Mouse (Mus musculus): ENCODE data around the gene Eif5b. TPM values are rescaled to one million over a fixed set of nuclear protein-coding genes. Genes with fewer than 3 reads are reported as not detected.
"Not testable (repeated sequence)": the region's sequence is repeated elsewhere in the genome, so short reads cannot be mapped to it uniquely, and the experiment has no call there.

Eif5b gene
- total RNA-seq, 2 experiments from 2014 or later = 31.1 to 36.5 TPM

GRCm38 (mm10) chr1:38000844-38001243, 3.0 kb downstream of the Eif5b start:
- DNase-seq = no peak
- intact Hi-C loops (cut with DNase I) = no loop called here

- no peak for DNase-seq
- intact Hi-C loops (cut with DNase I) = no loop called here
These were observed 4.1 kb downstream of the Eif5b start for GRCm38 (mm10) chr1:38001956-38002355.

DNA sequence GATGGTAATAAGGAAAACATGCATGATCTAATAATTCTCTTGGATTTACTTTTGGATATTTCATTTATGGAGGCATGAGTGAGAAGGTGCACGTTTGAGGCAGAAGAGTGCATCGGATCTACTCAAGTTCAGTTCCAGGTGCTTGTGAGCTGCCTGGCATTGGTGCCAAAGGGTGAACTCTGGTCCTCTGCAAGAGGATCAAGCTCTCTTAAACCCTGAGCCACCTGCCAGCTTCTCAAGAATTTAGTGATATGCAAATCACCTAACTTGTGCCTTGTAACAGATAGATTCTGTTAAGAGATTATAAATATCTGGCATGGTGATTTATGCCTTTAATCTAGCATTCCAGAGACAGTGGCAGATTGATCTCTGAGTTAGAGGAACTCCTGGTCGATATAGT, 5.2 kb downstream of the Eif5b start:
- intact Hi-C loops (cut with DNase I) = no loop called here
- DNase-seq = no peak

- DNase-seq = no peak
- intact Hi-C loops (cut with DNase I) = no loop called here
These were observed 8.9 kb downstream of the Eif5b start for GRCm38 (mm10) chr1:38006741-38007140.

GRCm38 (mm10) chr1:38011647-38012046, 13.8 kb downstream of the Eif5b start:
- intact Hi-C loops (cut with DNase I) = no loop called here
- no peak for DNase-seq

- no peak for DNase-seq
- intact Hi-C loops (cut with DNase I) = no loop called here
These were observed 14.3 kb downstream of the Eif5b start for GRCm38 (mm10) chr1:38012104-38012503.

- intact Hi-C loops (cut with DNase I) = no loop called here
- no peak for DNase-seq
These were observed 14.7 kb downstream of the Eif5b start for GRCm38 (mm10) chr1:38012509-38012908.

GRCm38 (mm10) chr1:38014551-38015203, 16.9 kb downstream of the Eif5b start:
- intact Hi-C loops (cut with DNase I) = no loop called here
- no peak for DNase-seq

GRCm38 (mm10) chr1:38027301-38027700, 29.5 kb downstream of the Eif5b start:
- intact Hi-C loops (cut with DNase I) = no loop called here

DNA sequence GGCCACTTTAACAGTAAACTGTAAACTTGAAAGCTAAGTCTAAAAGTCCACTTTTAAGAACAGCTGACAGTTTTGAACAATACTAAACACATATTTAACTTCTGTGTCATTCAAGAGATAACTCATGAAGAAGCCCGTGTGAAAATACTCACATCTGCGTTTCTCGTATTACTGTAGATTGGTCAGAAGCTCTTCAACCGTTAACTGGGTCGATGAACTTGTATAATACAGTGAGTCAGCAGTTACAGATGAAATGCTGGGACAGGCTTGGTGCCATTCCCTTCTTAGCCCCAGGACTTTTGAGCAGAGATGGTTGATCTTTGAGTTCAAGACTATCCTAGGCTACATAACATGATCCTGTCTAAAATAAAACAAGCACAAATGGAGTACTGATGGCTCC, 33.6 kb downstream of the Eif5b start:
- intact Hi-C loops (cut with DNase I) = no loop called here

More at GRCm38 (mm10) chr1:38027301-38027700, 29.5 kb downstream of the Eif5b start:
- no peak for DNase-seq

GRCm38 (mm10) chr1:38035521-38035920, 37.7 kb downstream of the Eif5b start:
- intact Hi-C loops (cut with DNase I) = no loop called here

More for the DNA sequence above, 33.6 kb downstream of the Eif5b start:
- DNase-seq = no peak

DNA sequence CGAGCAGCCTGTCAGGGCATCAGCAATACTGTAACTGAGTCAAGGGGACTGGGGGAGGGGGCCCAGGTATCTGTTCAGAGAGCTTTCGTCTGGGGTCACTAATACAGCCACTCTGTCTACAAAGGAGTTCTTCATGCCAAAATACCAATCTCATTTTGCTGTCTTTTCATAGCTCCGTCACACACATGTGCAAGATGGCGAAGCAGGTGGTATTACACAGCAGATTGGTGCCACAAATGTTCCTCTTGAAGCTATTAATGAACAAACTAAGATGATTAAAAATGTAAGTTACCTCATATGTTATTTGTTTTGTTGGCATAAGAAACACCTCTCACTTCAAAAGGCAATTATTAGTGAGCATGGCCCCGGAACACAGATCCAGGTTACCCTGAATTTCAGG, 39.6 kb downstream of the Eif5b start:
- intact Hi-C loops (cut with DNase I) = loop anchor here (2.0 kb wide), 1 partner anchor 13 kb away; no protein-coding TSS in a partner anchor
- DNase-seq = no peak

More at GRCm38 (mm10) chr1:38035521-38035920, 37.7 kb downstream of the Eif5b start:
- DNase-seq = no peak

GRCm38 (mm10) chr1:38038898-38039297, 41.1 kb downstream of the Eif5b start:
- intact Hi-C loops (cut with DNase I) = no loop called here
- DNase-seq = no peak

DNA sequence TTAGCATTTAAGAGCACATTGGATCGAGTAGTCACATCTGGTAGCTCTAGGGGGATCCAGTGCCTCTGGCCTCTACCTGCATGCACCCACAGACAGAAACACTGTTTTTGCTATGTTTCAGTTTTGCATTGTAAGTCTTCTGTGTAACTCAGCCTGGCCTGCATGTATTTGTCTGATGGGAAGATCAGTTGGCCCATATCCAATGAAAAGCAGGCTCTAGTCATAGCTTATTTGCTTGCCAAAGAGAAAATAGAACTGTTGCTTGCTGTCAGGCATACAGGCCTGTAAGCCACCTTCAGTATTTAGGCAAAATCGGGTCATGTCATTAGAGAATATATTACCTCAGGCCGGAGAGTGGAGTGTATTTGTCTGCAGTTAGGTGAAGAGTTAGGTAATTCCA, 50.3 kb downstream of the Eif5b start:
- intact Hi-C loops (cut with DNase I) = loop anchor here (1.0 kb wide), 1 partner anchor 13 kb away; no protein-coding TSS in a partner anchor
- no peak for DNase-seq

GRCm38 (mm10) chr1:38049562-38049961, 51.8 kb downstream of the Eif5b start:
- intact Hi-C loops (cut with DNase I) = no loop called here
- DNase-seq = no peak

- no peak for DNase-seq
- intact Hi-C loops (cut with DNase I) = no loop called here
These were observed 57.4 kb downstream of the Eif5b start for GRCm38 (mm10) chr1:38055176-38055575.

DNA sequence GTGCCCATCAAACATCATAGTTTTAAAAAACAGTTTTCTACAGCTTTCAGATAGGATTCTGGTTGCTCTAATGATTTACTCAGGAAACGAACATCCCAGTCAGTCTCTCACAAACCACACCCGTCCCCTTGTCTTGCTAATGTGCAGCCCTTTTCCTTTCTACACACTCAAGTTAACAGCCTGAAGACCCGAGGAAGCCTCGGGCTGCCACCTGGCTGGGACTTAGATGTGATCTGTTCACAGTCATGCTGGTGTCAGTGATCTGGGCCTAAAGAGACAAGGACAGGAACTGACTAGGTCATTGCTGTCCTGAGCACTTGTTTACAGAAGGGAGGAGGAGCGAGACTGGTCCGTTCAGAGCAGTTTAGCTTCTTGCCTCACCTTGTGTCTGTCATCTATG, 60.6 kb downstream of the Eif5b start:
- DNase-seq = no peak
- intact Hi-C loops (cut with DNase I) = no loop called here

DNA sequence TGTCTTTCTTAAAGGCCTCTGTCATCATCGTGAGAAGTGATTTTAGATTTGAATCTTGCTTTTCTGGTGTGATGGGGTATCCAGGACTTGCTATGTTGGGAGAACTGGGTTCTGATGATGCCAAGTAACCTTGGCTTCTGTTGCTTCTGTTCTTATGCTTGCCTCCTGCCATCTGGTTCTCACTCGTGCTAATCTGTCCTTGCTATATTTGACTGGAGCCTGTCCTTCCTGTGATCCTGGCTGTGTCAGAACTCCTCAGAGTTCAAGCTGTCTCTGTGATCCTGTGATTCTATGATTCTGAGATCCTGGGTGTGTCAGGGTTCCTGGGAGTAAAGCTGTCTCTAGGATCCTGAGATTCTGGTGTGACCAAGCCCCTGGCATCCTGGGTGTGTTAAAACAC, 64.3 kb downstream of the Eif5b start:
- intact Hi-C loops (cut with DNase I); DNase-seq: not testable (repeated sequence)

- intact Hi-C loops (cut with DNase I) = no loop called here
- DNase-seq = no peak
These were observed 69.5 kb downstream of the Eif5b start for GRCm38 (mm10) chr1:38067276-38067675.

- intact Hi-C loops (cut with DNase I) = no loop called here
- no peak for DNase-seq
These were observed 73.5 kb downstream of the Eif5b start for GRCm38 (mm10) chr1:38071326-38071725.

DNA sequence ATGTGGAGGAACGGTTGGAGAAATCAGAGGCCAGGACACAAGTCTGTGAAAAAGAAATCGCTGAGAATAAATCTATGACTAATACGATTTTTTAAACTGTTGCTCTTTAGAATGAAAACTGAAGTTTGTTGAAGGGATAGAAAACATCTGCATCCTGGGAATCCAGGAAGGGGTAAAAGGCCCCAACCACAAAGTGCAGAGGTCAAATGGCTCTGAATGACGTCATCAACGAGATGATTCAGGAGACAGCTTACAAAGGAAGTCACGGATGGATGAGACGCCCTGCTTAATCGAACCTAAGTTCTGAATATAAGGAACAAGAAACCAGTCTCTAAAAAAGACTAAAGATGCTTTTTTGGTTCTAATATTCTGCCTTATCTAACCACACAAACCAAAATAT, 83.5 kb downstream of the Eif5b start:
- no peak for DNase-seq
- intact Hi-C loops (cut with DNase I) = no loop called here

- DNase-seq = no peak
- intact Hi-C loops (cut with DNase I) = no loop called here
These were observed 105.4 kb downstream of the Eif5b start for GRCm38 (mm10) chr1:38103214-38103613.

DNA sequence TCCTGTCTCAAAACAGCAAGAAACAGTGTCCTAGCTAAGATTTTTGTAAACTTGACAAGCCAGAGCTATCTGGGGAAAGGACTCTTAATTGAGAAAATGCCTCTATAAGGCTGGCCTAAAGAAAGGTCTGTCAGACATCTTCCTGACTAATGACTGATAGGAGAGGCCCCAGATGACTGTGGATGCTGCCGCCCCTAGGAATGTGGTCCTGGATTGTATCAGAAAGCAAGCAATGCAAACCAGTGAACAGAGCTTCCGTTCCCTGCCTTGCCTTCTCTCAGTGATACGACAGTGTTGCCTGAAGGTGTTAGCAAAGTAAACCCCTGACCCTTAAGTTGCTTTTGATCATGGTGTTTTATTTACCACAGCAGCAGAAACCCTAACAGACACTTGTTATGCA, 106.0 kb downstream of the Eif5b start:
- intact Hi-C loops (cut with DNase I) = no loop called here
- DNase-seq = no peak
